Mouse (Mus musculus): ENCODE data around the gene Ypel4. TPM values are rescaled to one million over a fixed set of nuclear protein-coding genes. Genes with fewer than 3 reads are reported as not detected.

The Ypel4 gene
- polyA plus RNA-seq, 1 experiment = 0.48 TPM

DNA sequence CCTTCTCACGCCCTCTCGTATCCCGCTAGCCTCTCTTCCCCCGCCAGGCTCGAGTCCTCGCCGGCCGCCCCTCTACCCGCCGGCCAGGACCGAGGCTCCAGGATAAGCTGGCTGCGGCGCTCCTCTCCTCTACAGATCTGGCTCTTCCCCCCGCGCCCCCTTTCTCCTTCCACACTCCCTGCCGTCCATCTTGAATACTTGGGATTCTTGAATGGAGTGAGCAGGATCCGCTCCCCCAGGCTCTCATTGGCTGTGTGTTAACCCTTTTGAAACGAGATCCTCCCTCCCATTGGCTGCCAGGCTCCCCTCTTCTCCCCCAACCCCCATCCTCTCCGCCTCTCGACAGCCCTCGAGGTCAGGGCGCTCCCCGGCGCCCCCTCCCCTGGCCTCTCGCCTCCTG is 9.7 kb downstream of the Ypel4 start, which contains the start of gene Gm19426:
TSS of gene Gm19426 (minus strand) at position 95 of the 400 bp plus-strand sequence.
- TF ChIP-seq CTCF (conservative IDR thresholded peaks at IDR 0.05; ENCODE audit: insufficient read depth, insufficient read length, low read depth, low read length) = no peak
- TF ChIP-seq POLR2A (IDR thresholded peaks at IDR 0.05; ENCODE audit: low read depth, low read length) = no peak
- peak within 1 kb of the TSS; percentile 51 for H3K27ac ChIP-seq (ENCODE audit: insufficient read depth, low read depth, low read length)
- peak; percentile 90 for DNase-seq
- H3K36me3 ChIP-seq (ENCODE audit: control insufficient read depth, insufficient read depth, low read length) = no peaks in the 10 kb centered on the region
- peaks cover 3% of the 10 kb centered on the region; the same call in 1 of the 2 replicates for H3K4me1 ChIP-seq (ENCODE audit: control insufficient read depth, insufficient read depth, low read length)
- H3K27me3 ChIP-seq (replicated peaks; ENCODE audit: control insufficient read depth, insufficient read depth, low read length) = no peaks in the 10 kb centered on the region
- H3K4me3 ChIP-seq (ENCODE audit: insufficient read depth, low read depth, low read length) = peak within 1 kb of the TSS; percentile 71
- WGBS = under 1% methylated on average over 25 of the region's 25 CpGs

DNA sequence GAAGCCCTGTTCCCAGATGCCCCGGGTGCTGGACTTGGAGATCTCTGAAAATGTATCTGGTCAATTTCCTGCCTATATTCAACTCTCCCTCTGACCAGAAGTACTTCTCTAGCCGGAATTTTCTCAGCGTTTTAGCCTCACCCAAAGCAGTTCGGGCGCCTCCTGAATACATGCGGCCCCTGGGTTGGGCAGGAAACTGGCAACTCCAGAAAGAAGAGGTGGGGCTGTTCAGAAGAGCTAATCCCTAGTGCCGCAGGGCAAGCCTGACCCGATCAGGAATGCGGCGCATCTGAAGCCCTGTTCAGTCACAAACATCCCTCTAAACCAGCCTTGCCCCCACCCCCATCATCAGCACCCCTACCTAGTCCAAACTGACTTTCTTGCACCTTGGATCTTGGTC is 10.3 kb downstream of the Ypel4 start:
- 8% methylated on average over 10 of the region's 10 CpGs for WGBS
- Histone ChIP-seq H3K27ac (ENCODE audit: insufficient read depth, low read depth, low read length) (peak overlapping the region; percentile 11; the same call in 1 of the 2 replicates), H3K27me3 (replicated peaks; ENCODE audit: control insufficient read depth, insufficient read depth, low read length) (no peaks in the 10 kb centered on the region), H3K4me1 (ENCODE audit: control insufficient read depth, insufficient read depth, low read length) (peaks cover 3% of the 10 kb centered on the region; the same call in 1 of the 2 replicates), H3K36me3 (ENCODE audit: control insufficient read depth, insufficient read depth, low read length) (no peaks in the 10 kb centered on the region), H3K4me3 (ENCODE audit: insufficient read depth, low read depth, low read length) (peak overlapping the region; percentile 71)
- TF ChIP-seq CTCF (conservative IDR thresholded peaks at IDR 0.05; ENCODE audit: insufficient read depth, insufficient read length, low read depth, low read length) = no peak
- no peak for TF ChIP-seq POLR2A (IDR thresholded peaks at IDR 0.05; ENCODE audit: low read depth, low read length)
- DNase-seq = no peak

DNA sequence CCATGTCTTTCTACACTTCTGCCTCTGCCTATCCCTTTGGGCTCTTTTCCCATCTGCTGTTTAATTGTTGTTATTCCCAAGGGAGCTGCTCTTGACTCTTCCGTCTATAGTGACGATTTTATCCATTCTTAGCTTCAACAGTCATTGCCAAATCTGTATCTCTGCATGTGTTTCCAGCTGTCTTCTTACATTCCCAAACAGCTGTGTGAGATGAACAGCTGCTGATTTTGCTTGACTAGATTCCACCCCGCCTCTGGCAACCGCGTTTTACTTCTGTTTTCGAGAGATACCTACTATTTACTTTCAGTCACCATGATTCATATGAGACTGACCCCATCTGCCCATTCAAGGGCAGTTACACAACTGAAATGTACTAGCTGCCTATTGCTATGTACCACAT is 16.3 kb downstream of the Ypel4 start:
- Histone ChIP-seq H3K4me3 (ENCODE audit: insufficient read depth, low read depth, low read length) (no peak overlapping the region), H3K36me3 (ENCODE audit: control insufficient read depth, insufficient read depth, low read length) (no peaks in the 10 kb centered on the region), H3K27me3 (replicated peaks; ENCODE audit: control insufficient read depth, insufficient read depth, low read length) (no peaks in the 10 kb centered on the region), H3K4me1 (ENCODE audit: control insufficient read depth, insufficient read depth, low read length) (no peaks in the 10 kb centered on the region), H3K27ac (ENCODE audit: insufficient read depth, low read depth, low read length) (no peak overlapping the region)
- no peak for DNase-seq
- TF ChIP-seq CTCF (conservative IDR thresholded peaks at IDR 0.05; ENCODE audit: insufficient read depth, insufficient read length, low read depth, low read length) (no peak), POLR2A (IDR thresholded peaks at IDR 0.05; ENCODE audit: low read depth, low read length) (no peak)
- WGBS = 57% methylated on average over 6 of the region's 6 CpGs

DNA sequence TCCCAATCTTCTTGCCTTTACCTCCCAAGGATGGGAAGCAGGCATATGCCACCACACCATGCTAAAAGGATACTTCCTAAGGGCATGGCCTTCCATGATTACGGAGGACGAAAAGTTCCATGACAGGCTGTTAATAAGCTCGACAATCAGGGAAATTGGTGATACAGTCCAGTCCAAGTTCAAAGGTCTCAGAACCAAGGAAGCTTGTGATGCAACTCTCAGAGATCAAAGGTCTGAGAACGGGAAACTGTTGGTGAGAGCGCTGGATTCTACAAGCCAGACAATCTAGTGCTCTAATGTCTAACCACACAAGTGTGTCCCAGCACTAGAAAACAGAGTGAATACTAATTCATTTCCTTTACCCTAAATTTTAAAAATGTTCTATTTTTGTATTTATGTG is 22.4 kb downstream of the Ypel4 start:
- 56% methylated on average over 5 of the region's 5 CpGs for WGBS
- TF ChIP-seq POLR2A (IDR thresholded peaks at IDR 0.05; ENCODE audit: low read depth, low read length) = no peak
- no peak for TF ChIP-seq CTCF (conservative IDR thresholded peaks at IDR 0.05; ENCODE audit: insufficient read depth, insufficient read length, low read depth, low read length)
- Histone ChIP-seq H3K4me3 (ENCODE audit: insufficient read depth, low read depth, low read length) (no peak overlapping the region), H3K27me3 (replicated peaks; ENCODE audit: control insufficient read depth, insufficient read depth, low read length) (no peaks in the 10 kb centered on the region), H3K36me3 (ENCODE audit: control insufficient read depth, insufficient read depth, low read length) (no peaks in the 10 kb centered on the region), H3K4me1 (ENCODE audit: control insufficient read depth, insufficient read depth, low read length) (peaks cover 17% of the 10 kb centered on the region; the same call in 1 of the 2 replicates), H3K27ac (ENCODE audit: insufficient read depth, low read depth, low read length) (peak overlapping the region; percentile 96)
- peak; percentile 89 for DNase-seq

DNA sequence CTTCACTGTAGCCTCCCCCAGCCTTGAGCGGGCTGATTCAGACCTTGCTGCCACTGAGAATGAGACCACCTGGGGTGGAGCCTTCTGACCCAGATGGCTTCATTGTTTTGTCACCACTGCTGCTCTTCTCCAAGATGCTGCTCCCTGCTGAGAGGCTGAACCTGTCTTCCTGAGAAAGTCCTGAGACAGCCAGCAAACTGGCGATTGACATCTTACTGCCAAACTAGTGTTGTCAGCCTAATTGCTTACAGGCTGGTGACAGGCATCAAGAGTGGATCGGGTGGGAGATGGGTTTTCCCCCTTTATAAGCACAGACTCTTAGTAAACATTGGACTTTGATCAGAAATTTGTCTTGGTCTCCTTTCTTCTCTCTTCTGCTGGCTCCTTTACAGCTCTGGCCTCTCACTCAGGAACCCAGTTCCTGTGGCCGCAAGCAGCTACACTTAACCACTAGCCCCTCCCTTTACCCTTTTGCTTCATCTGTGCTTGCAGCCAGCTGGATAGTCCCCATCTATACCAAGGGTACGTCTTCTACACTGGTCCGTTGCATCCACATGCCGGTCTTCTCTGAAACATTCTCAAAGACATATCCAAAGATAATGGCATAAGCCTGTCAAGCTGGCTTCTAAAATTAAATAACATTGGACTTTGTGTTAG is 23.3 kb downstream of the Ypel4 start:
- Histone ChIP-seq H3K36me3 (ENCODE audit: control insufficient read depth, insufficient read depth, low read length) (no peaks in the 10 kb centered on the region), H3K4me1 (ENCODE audit: control insufficient read depth, insufficient read depth, low read length) (peaks cover 17% of the 10 kb centered on the region; the same call in 1 of the 2 replicates), H3K4me3 (ENCODE audit: insufficient read depth, low read depth, low read length) (no peak overlapping the region), H3K27me3 (replicated peaks; ENCODE audit: control insufficient read depth, insufficient read depth, low read length) (no peaks in the 10 kb centered on the region), H3K27ac (ENCODE audit: insufficient read depth, low read depth, low read length) (peak overlapping the region; percentile 96)
- TF ChIP-seq CTCF (conservative IDR thresholded peaks at IDR 0.05; ENCODE audit: insufficient read depth, insufficient read length, low read depth, low read length) (no peak), POLR2A (IDR thresholded peaks at IDR 0.05; ENCODE audit: low read depth, low read length) (no peak)
- no peak for DNase-seq
- 67% methylated on average over 7 of the region's 7 CpGs for WGBS

DNA sequence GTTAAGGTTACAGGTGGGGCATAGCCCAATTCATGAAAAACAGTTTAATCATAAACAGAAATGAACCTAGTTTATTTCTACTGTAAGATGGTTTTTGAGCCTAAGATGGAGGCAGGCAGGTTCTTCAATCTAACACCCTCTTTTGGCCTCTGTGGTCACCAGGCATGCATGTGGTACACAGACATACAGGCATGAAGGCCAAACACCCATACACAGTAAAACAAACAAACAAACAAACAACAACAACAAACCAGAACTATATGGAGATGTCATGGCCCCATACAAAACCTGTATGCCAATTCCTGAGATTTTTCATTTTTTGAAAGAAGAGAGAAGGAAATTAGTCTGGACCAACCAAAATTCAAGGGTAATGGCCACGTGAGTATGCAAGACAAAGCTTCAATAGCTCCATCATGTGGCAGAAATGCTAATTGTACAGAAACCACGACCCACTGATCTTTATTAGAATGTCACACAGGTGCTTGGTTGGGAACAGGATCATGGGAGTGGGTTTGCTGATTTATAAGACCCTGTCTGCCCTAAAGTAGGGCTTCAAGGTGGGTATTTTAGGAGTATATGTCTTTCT is 24.8 kb downstream of the Ypel4 start:
- Histone ChIP-seq H3K27me3 (replicated peaks; ENCODE audit: control insufficient read depth, insufficient read depth, low read length) (no peaks in the 10 kb centered on the region), H3K4me1 (ENCODE audit: control insufficient read depth, insufficient read depth, low read length) (peaks cover 17% of the 10 kb centered on the region; the same call in 1 of the 2 replicates), H3K4me3 (ENCODE audit: insufficient read depth, low read depth, low read length) (no peak overlapping the region), H3K27ac (ENCODE audit: insufficient read depth, low read depth, low read length) (no peak overlapping the region), H3K36me3 (ENCODE audit: control insufficient read depth, insufficient read depth, low read length) (no peaks in the 10 kb centered on the region)
- 0% methylated on average over 2 of the region's 2 CpGs for WGBS
- DNase-seq = peak; percentile 82
- peak; percentile 41 for TF ChIP-seq CTCF (conservative IDR thresholded peaks at IDR 0.05; ENCODE audit: insufficient read depth, insufficient read length, low read depth, low read length)
- TF ChIP-seq POLR2A (IDR thresholded peaks at IDR 0.05; ENCODE audit: low read depth, low read length) = no peak

DNA sequence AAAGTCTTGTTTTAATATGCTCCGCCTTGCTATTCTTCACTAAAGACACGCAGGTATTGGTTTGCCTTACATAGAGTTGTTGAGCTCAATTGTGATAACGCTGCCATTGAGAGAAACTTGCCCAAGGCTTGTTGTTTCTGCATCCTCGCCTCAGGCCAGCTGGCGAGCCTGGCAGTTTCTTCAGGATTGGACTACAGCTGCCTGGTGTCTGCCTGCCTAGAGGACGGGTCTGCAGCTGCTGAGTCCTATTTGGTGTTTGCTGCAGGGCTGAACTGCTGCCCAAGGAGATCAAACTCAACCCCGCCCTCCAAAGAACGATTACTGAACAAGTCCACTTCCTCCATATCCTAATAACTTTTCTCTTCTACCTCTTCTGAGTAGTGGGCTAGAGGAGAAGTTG is 26.9 kb downstream of the Ypel4 start:
- DNase-seq = no peak
- Histone ChIP-seq H3K4me3 (ENCODE audit: insufficient read depth, low read depth, low read length) (no peak overlapping the region), H3K27me3 (replicated peaks; ENCODE audit: control insufficient read depth, insufficient read depth, low read length) (no peaks in the 10 kb centered on the region), H3K4me1 (ENCODE audit: control insufficient read depth, insufficient read depth, low read length) (peaks cover 17% of the 10 kb centered on the region; the same call in 1 of the 2 replicates), H3K27ac (ENCODE audit: insufficient read depth, low read depth, low read length) (no peak overlapping the region), H3K36me3 (ENCODE audit: control insufficient read depth, insufficient read depth, low read length) (no peaks in the 10 kb centered on the region)
- 73% methylated on average over 8 of the region's 8 CpGs for WGBS
- TF ChIP-seq CTCF (conservative IDR thresholded peaks at IDR 0.05; ENCODE audit: insufficient read depth, insufficient read length, low read depth, low read length) (no peak), POLR2A (IDR thresholded peaks at IDR 0.05; ENCODE audit: low read depth, low read length) (no peak)
